Mouse (Mus musculus): ENCODE data around the gene Cpsf3. TPM values are rescaled to one million over a fixed set of nuclear protein-coding genes. Genes with fewer than 3 reads are reported as not detected.

Gene Cpsf3
- 125 and 140 TPM in 2 replicates for polyA plus RNA-seq (2014; fragmentation: Nextera tagmentation; extraction: Ambion mirVana)

GRCm38 (mm10) chr12:21284761-21285441 is at the start of gene Cpsf3:
Gene Cpsf3, plus strand, starts transcription at chr12:21285391.
- Histone ChIP-seq H3K9ac (ENCODE audit: low read depth, low read length) (peak within 1 kb of the TSS; percentile 88), H3K36me3 (ENCODE audit: control insufficient read depth, insufficient read depth, low read length) (no peaks in the 10 kb centered on the region), H3K4me1 (replicated peaks; ENCODE audit: control insufficient read depth, insufficient read depth, low read length) (no peaks in the 10 kb centered on the region), H3K9me3 (ENCODE audit: control insufficient read depth, low read length) (no peaks in the 10 kb centered on the region), H3K27ac (ENCODE audit: low read depth, low read length) (peak within 1 kb of the TSS; percentile 86), H3K27me3 (ENCODE audit: control insufficient read depth, insufficient read depth, low read length) (no peaks in the 10 kb centered on the region), H3K4me3 (ENCODE audit: low read depth, low read length) (peak within 1 kb of the TSS; percentile 83), H3K4me2 (replicated peaks; ENCODE audit: low read depth, low read length) (peak within 1 kb of the TSS; percentile 78)
- no peak for ATAC-seq (ENCODE audit: low FRiP score)
- no peak for DNase-seq (ENCODE audit: low spot score)
- 53% methylated on average over 11 of the region's 11 CpGs for WGBS

GRCm38 (mm10) chr12:21241965-21242364 is 43.2 kb upstream of the Cpsf3 start:
- no peak for ATAC-seq (ENCODE audit: low FRiP score)
- Histone ChIP-seq H3K27me3 (ENCODE audit: control insufficient read depth, insufficient read depth, low read length) (no peaks in the 10 kb centered on the region), H3K9ac (ENCODE audit: low read depth, low read length) (no peak overlapping the region), H3K9me3 (ENCODE audit: control insufficient read depth, low read length) (no peaks in the 10 kb centered on the region), H3K27ac (ENCODE audit: low read depth, low read length) (no peak overlapping the region), H3K36me3 (ENCODE audit: control insufficient read depth, insufficient read depth, low read length) (peaks cover 6% of the 10 kb centered on the region; the same call in 1 of the 2 replicates), H3K4me1 (replicated peaks; ENCODE audit: control insufficient read depth, insufficient read depth, low read length) (no peaks in the 10 kb centered on the region), H3K4me3 (ENCODE audit: low read depth, low read length) (no peak overlapping the region), H3K4me2 (replicated peaks; ENCODE audit: low read depth, low read length) (no peak overlapping the region)
- no peak for DNase-seq (ENCODE audit: low spot score)
- WGBS = 75% methylated on average over 3 of the region's 3 CpGs

DNA sequence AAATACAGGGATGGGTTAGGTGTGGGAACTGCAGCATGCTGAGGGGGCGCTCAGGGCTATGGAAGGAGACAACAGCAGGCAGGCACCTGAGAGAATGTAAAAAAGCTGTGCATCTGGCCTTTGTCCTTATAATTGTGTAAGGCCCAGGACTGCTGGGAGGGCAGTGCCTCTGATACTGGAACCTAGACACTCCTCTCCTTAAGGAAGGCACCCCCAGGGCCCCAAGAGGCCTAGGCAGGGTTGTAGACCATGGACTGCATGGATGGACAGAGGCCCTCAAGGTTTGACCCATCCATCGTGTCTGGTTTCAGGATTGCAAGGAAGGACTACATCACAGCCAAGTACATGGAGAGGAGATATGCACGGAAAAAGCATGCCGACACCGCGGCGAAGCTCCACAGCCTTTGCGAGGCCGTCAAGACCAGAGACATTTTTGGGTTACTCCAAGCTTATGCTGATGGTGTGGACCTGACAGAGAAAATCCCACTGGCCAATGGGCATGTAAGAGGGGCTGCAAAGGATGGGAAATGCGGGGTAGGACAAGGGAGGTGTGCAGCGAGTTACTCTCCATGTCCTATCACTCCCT is 40.7 kb upstream of the Cpsf3 start:
- Histone ChIP-seq H3K9ac (ENCODE audit: low read depth, low read length) (no peak overlapping the region), H3K27ac (ENCODE audit: low read depth, low read length) (no peak overlapping the region), H3K4me1 (replicated peaks; ENCODE audit: control insufficient read depth, insufficient read depth, low read length) (no peaks in the 10 kb centered on the region), H3K4me2 (replicated peaks; ENCODE audit: low read depth, low read length) (no peak overlapping the region), H3K27me3 (ENCODE audit: control insufficient read depth, insufficient read depth, low read length) (no peaks in the 10 kb centered on the region), H3K9me3 (ENCODE audit: control insufficient read depth, low read length) (no peaks in the 10 kb centered on the region), H3K36me3 (ENCODE audit: control insufficient read depth, insufficient read depth, low read length) (peaks cover 2% of the 10 kb centered on the region; the same call in 1 of the 2 replicates), H3K4me3 (ENCODE audit: low read depth, low read length) (no peak overlapping the region)
- 96% methylated on average over 11 of the region's 11 CpGs for WGBS
- ATAC-seq (ENCODE audit: low FRiP score) (no peak), DNase-seq (ENCODE audit: low spot score) (no peak)

- no peak for ATAC-seq (ENCODE audit: low FRiP score)
- Histone ChIP-seq H3K36me3 (ENCODE audit: control insufficient read depth, insufficient read depth, low read length) (peaks cover 13% of the 10 kb centered on the region), H3K4me2 (replicated peaks; ENCODE audit: low read depth, low read length) (no peak overlapping the region)
Observed at GRCm38 (mm10) chr12:21247711-21248392, 37.3 kb upstream of the Cpsf3 start.

DNA sequence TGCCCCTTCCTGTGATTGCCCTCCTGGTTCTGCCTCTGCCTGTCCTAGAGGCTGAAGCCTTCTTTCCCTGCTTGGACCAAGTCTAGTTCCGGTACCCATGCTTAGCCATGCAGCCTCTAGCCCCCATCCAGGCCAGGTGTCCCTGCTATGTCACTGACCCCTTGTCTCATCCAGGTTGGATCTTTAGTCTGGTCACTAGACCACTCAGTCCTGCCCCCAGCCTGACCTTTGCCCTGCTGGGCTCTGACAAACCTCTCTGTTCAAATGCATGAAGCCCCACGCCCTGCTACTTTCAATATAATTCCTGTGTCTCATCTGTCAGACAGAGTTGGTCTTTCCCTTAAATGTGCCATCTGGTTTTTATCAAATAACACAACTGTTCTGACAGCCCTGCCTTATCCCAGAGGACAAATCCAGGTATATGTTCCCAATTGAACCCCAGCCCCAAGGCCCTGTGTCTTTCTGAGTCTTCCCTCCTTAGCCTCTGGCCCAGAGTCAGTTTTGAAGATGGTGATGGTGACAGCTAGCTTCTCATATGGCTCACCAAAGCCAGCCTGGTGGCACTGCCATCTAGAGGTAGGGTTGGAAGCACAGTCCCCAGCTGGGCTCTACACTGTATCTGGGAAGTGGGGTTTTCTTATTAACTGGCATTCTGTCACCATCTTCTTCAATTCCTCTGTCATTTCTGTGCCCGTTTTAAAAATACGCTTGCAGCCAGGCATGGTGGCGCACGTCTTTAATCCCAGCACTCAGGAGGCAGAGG is 24.5 kb upstream of the Cpsf3 start:
- no peak for DNase-seq (ENCODE audit: low spot score)
- Histone ChIP-seq H3K9me3 (ENCODE audit: control insufficient read depth, low read length) (no peaks in the 10 kb centered on the region), H3K4me1 (replicated peaks; ENCODE audit: control insufficient read depth, insufficient read depth, low read length) (no peaks in the 10 kb centered on the region), H3K36me3 (ENCODE audit: control insufficient read depth, insufficient read depth, low read length) (peaks cover 2% of the 10 kb centered on the region; the same call in 1 of the 2 replicates), H3K27ac (ENCODE audit: low read depth, low read length) (no peak overlapping the region), H3K27me3 (ENCODE audit: control insufficient read depth, insufficient read depth, low read length) (no peaks in the 10 kb centered on the region), H3K4me3 (ENCODE audit: low read depth, low read length) (no peak overlapping the region), H3K9ac (ENCODE audit: low read depth, low read length) (no peak overlapping the region), H3K4me2 (replicated peaks; ENCODE audit: low read depth, low read length) (no peak overlapping the region)
- ATAC-seq (ENCODE audit: low FRiP score) = no peak
- WGBS = 93% methylated on average over 6 of the region's 6 CpGs

More at GRCm38 (mm10) chr12:21247711-21248392, 37.3 kb upstream of the Cpsf3 start:
- Histone ChIP-seq H3K27me3 (ENCODE audit: control insufficient read depth, insufficient read depth, low read length) (no peaks in the 10 kb centered on the region), H3K9me3 (ENCODE audit: control insufficient read depth, low read length) (no peaks in the 10 kb centered on the region), H3K4me3 (ENCODE audit: low read depth, low read length) (no peak overlapping the region), H3K27ac (ENCODE audit: low read depth, low read length) (no peak overlapping the region), H3K9ac (ENCODE audit: low read depth, low read length) (no peak overlapping the region), H3K4me1 (replicated peaks; ENCODE audit: control insufficient read depth, insufficient read depth, low read length) (no peaks in the 10 kb centered on the region)
- WGBS = 76% methylated on average over 7 of the region's 7 CpGs
- no peak for DNase-seq (ENCODE audit: low spot score)

DNA sequence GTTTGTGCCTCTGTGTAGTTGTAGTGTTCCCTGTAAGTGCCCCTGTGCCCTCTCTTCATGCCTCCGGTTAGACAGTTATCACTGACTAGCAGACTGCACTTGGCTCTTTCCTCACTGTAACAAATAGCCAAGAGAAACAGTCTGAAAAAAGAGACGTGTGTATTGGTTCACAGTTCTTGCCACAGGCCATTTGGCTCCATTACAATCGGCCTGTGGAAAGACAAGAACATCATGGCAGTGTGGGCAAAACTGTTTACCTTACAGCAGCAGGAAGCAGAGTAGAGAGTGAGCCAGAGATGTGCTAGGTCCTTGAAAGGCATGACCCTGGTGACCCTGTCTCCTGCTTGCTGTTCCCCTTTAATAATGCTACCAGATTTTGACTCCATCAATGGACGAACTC is 23.7 kb upstream of the Cpsf3 start:
- no peaks in the 10 kb centered on the region for H3K4me1 ChIP-seq (replicated peaks; ENCODE audit: control insufficient read depth, insufficient read depth, low read length)
- WGBS = 87% methylated on average over 4 of the region's 4 CpGs
- H3K9ac ChIP-seq (ENCODE audit: low read depth, low read length) = no peak overlapping the region
- H3K36me3 ChIP-seq (ENCODE audit: control insufficient read depth, insufficient read depth, low read length) = peaks cover 2% of the 10 kb centered on the region; the same call in 1 of the 2 replicates
- H3K27me3 ChIP-seq (ENCODE audit: control insufficient read depth, insufficient read depth, low read length) = no peaks in the 10 kb centered on the region
- ATAC-seq (ENCODE audit: low FRiP score) = no peak
- no peak for DNase-seq (ENCODE audit: low spot score)
- no peak overlapping the region for H3K4me3 ChIP-seq (ENCODE audit: low read depth, low read length)
- H3K9me3 ChIP-seq (ENCODE audit: control insufficient read depth, low read length) = no peaks in the 10 kb centered on the region
- H3K4me2 ChIP-seq (replicated peaks; ENCODE audit: low read depth, low read length) = no peak overlapping the region
- H3K27ac ChIP-seq (ENCODE audit: low read depth, low read length) = no peak overlapping the region

GRCm38 (mm10) chr12:21263256-21263655 is 21.9 kb upstream of the Cpsf3 start:
- ATAC-seq (ENCODE audit: low FRiP score) = no peak
- no peak for DNase-seq (ENCODE audit: low spot score)
- Histone ChIP-seq H3K9me3 (ENCODE audit: control insufficient read depth, low read length) (no peaks in the 10 kb centered on the region), H3K36me3 (ENCODE audit: control insufficient read depth, insufficient read depth, low read length) (peaks cover 2% of the 10 kb centered on the region; the same call in 1 of the 2 replicates), H3K27me3 (ENCODE audit: control insufficient read depth, insufficient read depth, low read length) (no peaks in the 10 kb centered on the region), H3K9ac (ENCODE audit: low read depth, low read length) (no peak overlapping the region), H3K4me3 (ENCODE audit: low read depth, low read length) (no peak overlapping the region), H3K27ac (ENCODE audit: low read depth, low read length) (no peak overlapping the region), H3K4me1 (replicated peaks; ENCODE audit: control insufficient read depth, insufficient read depth, low read length) (no peaks in the 10 kb centered on the region), H3K4me2 (replicated peaks; ENCODE audit: low read depth, low read length) (no peak overlapping the region)
- 95% methylated on average over 5 of the region's 5 CpGs for WGBS

GRCm38 (mm10) chr12:21264241-21264640 is 20.9 kb upstream of the Cpsf3 start:
- H3K9me3 ChIP-seq (ENCODE audit: control insufficient read depth, low read length) = no peaks in the 10 kb centered on the region
- ATAC-seq (ENCODE audit: low FRiP score) = no peak
- H3K36me3 ChIP-seq (ENCODE audit: control insufficient read depth, insufficient read depth, low read length) = peaks cover 4% of the 10 kb centered on the region; the same call in 1 of the 2 replicates
- H3K9ac ChIP-seq (ENCODE audit: low read depth, low read length) = no peak overlapping the region
- H3K4me1 ChIP-seq (replicated peaks; ENCODE audit: control insufficient read depth, insufficient read depth, low read length) = no peaks in the 10 kb centered on the region
- H3K27me3 ChIP-seq (ENCODE audit: control insufficient read depth, insufficient read depth, low read length) = no peaks in the 10 kb centered on the region
- H3K4me3 ChIP-seq (ENCODE audit: low read depth, low read length) = no peak overlapping the region
- no peak overlapping the region for H3K4me2 ChIP-seq (replicated peaks; ENCODE audit: low read depth, low read length)
- H3K27ac ChIP-seq (ENCODE audit: low read depth, low read length) = no peak overlapping the region
- WGBS = 90% methylated on average over 5 of the region's 5 CpGs
- no peak for DNase-seq (ENCODE audit: low spot score)
